In the genomic region with DNA sequence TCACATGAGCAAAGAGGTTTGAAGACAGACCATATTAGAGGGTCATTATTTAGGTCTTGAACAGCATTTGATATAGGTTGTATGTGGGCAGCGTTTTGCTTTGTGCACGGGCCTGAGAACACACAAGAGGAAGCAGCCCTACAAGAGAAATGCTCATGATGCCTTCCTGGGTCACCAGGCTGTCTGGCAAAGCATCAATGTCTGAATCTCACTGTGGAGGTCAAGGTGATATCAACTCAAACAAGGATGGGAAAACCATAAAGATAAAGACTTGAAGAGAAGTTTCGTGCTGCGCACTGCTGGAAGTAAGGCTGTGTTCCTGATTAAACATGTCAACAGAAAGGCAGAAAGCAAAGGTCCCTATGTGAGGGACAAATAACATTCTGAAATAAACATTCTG, we compare ENCODE assay signal across 25 mouse cellular contexts.
"Had no signal": no experiment of that assay in that cellular context is flagged by ENCODE, and none has a peak within 500 bp of the region (broad histone marks: within the 10 kb centered on the region; RNA-seq: fewer than 3 reads in every experiment).

No protein-coding gene starts in this region.

- H3K4me3 ChIP-seq: heart, embryonic 10.5 days; heart, embryonic 13.5 days; heart, embryonic 15.5 days; hindbrain, embryonic 15.5 days; kidney, embryonic 15.5 days; limb, embryonic 13.5 days; limb, embryonic 15.5 days; liver, embryonic 12.5 days had no signal

- ATAC-seq: forebrain, postnatal 0 days; hindbrain, postnatal 0 days; intestine, embryonic 16.5 days; liver, embryonic 12.5 days had no signal

- H3K36me3 ChIP-seq: heart, embryonic 10.5 days; heart, embryonic 13.5 days; heart, embryonic 15.5 days; hindbrain, embryonic 15.5 days; kidney, embryonic 15.5 days; limb, embryonic 13.5 days; limb, embryonic 15.5 days; liver, embryonic 12.5 days had no signal

- DNase-seq: forebrain, postnatal 0 days; gastrocnemius, postnatal 14 days; gastrocnemius, postnatal 36 days; heart, adult 18-20 months; heart, postnatal 14 days; heart, postnatal 36 days; kidney, adult 11 months; kidney, adult 2 months; kidney, adult 9 months; kidney, postnatal 14 days; kidney, postnatal 36 days; layer of hippocampus, adult 9-11 months; layer of hippocampus, postnatal 36 days; left cerebral cortex, postnatal 4 days had no signal

- H3K27me3 ChIP-seq: heart, embryonic 13.5 days; heart, embryonic 15.5 days; hindbrain, embryonic 15.5 days; kidney, embryonic 15.5 days; limb, embryonic 15.5 days; liver, embryonic 12.5 days had no signal

- H3K4me1 ChIP-seq: liver, embryonic 12.5 days had no signal

- H3K9me3 ChIP-seq: heart, embryonic 10.5 days; heart, embryonic 13.5 days; heart, embryonic 15.5 days; hindbrain, embryonic 15.5 days; kidney, embryonic 15.5 days; limb, embryonic 13.5 days; limb, embryonic 15.5 days; liver, embryonic 12.5 days had no signal

- H3K9ac ChIP-seq: forebrain, postnatal 0 days; heart, embryonic 13.5 days; heart, embryonic 15.5 days; hindbrain, embryonic 15.5 days; kidney, embryonic 15.5 days; limb, embryonic 13.5 days; limb, embryonic 15.5 days; liver, embryonic 12.5 days had no signal

- H3K27ac ChIP-seq: heart, embryonic 10.5 days; heart, embryonic 13.5 days; heart, embryonic 15.5 days; hindbrain, embryonic 15.5 days; hindbrain, postnatal 0 days; kidney, embryonic 15.5 days; kidney, postnatal 0 days; limb, embryonic 13.5 days; limb, embryonic 15.5 days; liver, embryonic 12.5 days had no signal

- H3K4me2 ChIP-seq: heart, embryonic 13.5 days; heart, embryonic 15.5 days; hindbrain, embryonic 15.5 days; kidney, embryonic 15.5 days; limb, embryonic 13.5 days; limb, embryonic 15.5 days; liver, embryonic 12.5 days had no signal
